ENCODE assay signal across 9 mouse cellular contexts in the genomic region with DNA sequence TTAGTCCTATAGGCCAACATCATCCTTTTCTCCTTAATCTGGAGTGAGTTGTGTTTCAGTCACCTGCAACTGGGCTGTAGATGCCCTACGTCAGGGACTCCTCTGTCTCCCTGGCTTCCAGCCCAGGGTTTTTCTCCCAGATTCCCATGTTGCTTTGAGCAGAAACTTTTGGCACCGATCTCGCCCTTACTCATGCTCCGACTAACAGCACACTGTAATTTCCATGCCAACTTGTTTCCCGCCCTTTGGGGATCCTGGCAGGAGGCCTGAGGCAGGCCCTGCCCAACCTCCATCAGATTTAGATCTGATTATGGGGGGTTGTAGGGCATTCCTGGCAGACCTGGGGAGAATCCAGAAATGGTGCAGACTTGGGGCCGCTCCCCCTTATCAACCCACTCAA. TPM values are rescaled to one million over a fixed set of nuclear protein-coding genes. Genes with fewer than 3 reads are reported as not detected.
DNase-seq lines count a peak whose midpoint lies in the region; ATAC-seq and TF ChIP-seq lines count a peak whose summit lies in the region.
"Had no signal": no experiment of that assay in that cellular context is flagged by ENCODE, and none has a peak within 500 bp of the region (broad histone marks: within the 10 kb centered on the region; RNA-seq: fewer than 3 reads in every experiment).

No protein-coding gene starts in this region.

- no peaks in the 10 kb centered on the region for H3K9me3 ChIP-seq in embryonic facial prominence, embryonic 13.5 days
- no peaks in the 10 kb centered on the region for H3K9me3 ChIP-seq in embryonic facial prominence, embryonic 10.5 days
- H3K9me3 ChIP-seq in intestine, embryonic 16.5 days (ENCODE audit: control insufficient read depth, low read length) = no peaks in the 10 kb centered on the region
- H3K9me3 ChIP-seq in lung, embryonic 14.5 days (ENCODE audit: low read depth, low read length) = no peaks in the 10 kb centered on the region; the same call in 1 of the 2 replicates
- H3K9me3 ChIP-seq: liver, embryonic 13.5 days had no signal

- H3K4me1 ChIP-seq in embryonic facial prominence, embryonic 13.5 days = peaks cover 21% of the 10 kb centered on the region
- H3K4me1 ChIP-seq in embryonic facial prominence, embryonic 10.5 days = no peaks in the 10 kb centered on the region
- peaks cover 18% of the 10 kb centered on the region for H3K4me1 ChIP-seq in intestine, embryonic 16.5 days (ENCODE audit: control insufficient read depth, insufficient read depth, low read length)
- no peaks in the 10 kb centered on the region for H3K4me1 ChIP-seq in lung, embryonic 14.5 days (ENCODE audit: insufficient read depth)
- H3K4me1 ChIP-seq: liver, embryonic 13.5 days had no signal

- H3K4me2 ChIP-seq in embryonic facial prominence, embryonic 13.5 days = no peak overlapping the region
- no peak overlapping the region for H3K4me2 ChIP-seq in intestine, embryonic 16.5 days (ENCODE audit: low read depth, low read length)
- no peak overlapping the region for H3K4me2 ChIP-seq in lung, embryonic 14.5 days
- H3K4me2 ChIP-seq: liver, embryonic 13.5 days had no signal

- no peak overlapping the region for H3K4me3 ChIP-seq in embryonic facial prominence, embryonic 13.5 days
- no peak overlapping the region for H3K4me3 ChIP-seq in embryonic facial prominence, embryonic 10.5 days
- no peak overlapping the region for H3K4me3 ChIP-seq in intestine, embryonic 16.5 days (ENCODE audit: low read length)
- no peak overlapping the region for H3K4me3 ChIP-seq in lung, embryonic 14.5 days (ENCODE audit: low read depth, low read length)
- H3K4me3 ChIP-seq: liver, embryonic 13.5 days had no signal

- WGBS in embryonic facial prominence, embryonic 13.5 days = 56% methylated on average over 6 of the region's 6 CpGs
- WGBS in embryonic facial prominence, embryonic 10.5 days = 94% methylated on average over 6 of the region's 6 CpGs
- WGBS in intestine, embryonic 16.5 days = 62% methylated on average over 6 of the region's 6 CpGs
- WGBS in lung, embryonic 14.5 days = 39% methylated on average over 6 of the region's 6 CpGs

- H3K27me3 ChIP-seq in embryonic facial prominence, embryonic 13.5 days = no peaks in the 10 kb centered on the region
- H3K27me3 ChIP-seq in embryonic facial prominence, embryonic 10.5 days (replicated peaks; ENCODE audit: low read depth, poor library complexity, severe bottlenecking) = no peaks in the 10 kb centered on the region
- H3K27me3 ChIP-seq in intestine, embryonic 16.5 days (replicated peaks; ENCODE audit: control insufficient read depth, insufficient read depth, low read length) = no peaks in the 10 kb centered on the region
- H3K27me3 ChIP-seq in lung, embryonic 14.5 days (ENCODE audit: insufficient read depth, low read length) = no peaks in the 10 kb centered on the region
- H3K27me3 ChIP-seq: liver, embryonic 13.5 days had no signal

- no peak for TF ChIP-seq CTCF in lung, embryonic 14.5 days (IDR thresholded peaks at IDR 0.05; ENCODE audit: low read depth)

- peak overlapping the region; percentile 80 for H3K27ac ChIP-seq in embryonic facial prominence, embryonic 13.5 days
- H3K27ac ChIP-seq in embryonic facial prominence, embryonic 10.5 days (replicated peaks) = no peak overlapping the region
- H3K27ac ChIP-seq in intestine, embryonic 16.5 days (ENCODE audit: low read length) = no peak overlapping the region
- H3K27ac ChIP-seq in lung, embryonic 14.5 days (ENCODE audit: low read depth) = peak overlapping the region; percentile 20; the same call in 1 of the 2 replicates
- H3K27ac ChIP-seq: liver, embryonic 13.5 days had no signal

- no peaks in the 10 kb centered on the region for H3K36me3 ChIP-seq in embryonic facial prominence, embryonic 13.5 days
- H3K36me3 ChIP-seq in embryonic facial prominence, embryonic 10.5 days (replicated peaks) = no peaks in the 10 kb centered on the region
- H3K36me3 ChIP-seq in intestine, embryonic 16.5 days (ENCODE audit: control insufficient read depth, insufficient read depth, low read length) = no peaks in the 10 kb centered on the region
- no peaks in the 10 kb centered on the region for H3K36me3 ChIP-seq in lung, embryonic 14.5 days (ENCODE audit: insufficient read depth)
- H3K36me3 ChIP-seq: liver, embryonic 13.5 days had no signal

- peak; percentile 49; the same call in 1 of the 2 replicates for ATAC-seq in embryonic facial prominence, embryonic 13.5 days (ENCODE audit: insufficient number of reproducible peaks, insufficient read depth, low FRiP score, low TSS enrichment, low read depth)
- ATAC-seq in intestine, embryonic 16.5 days = 0 out of 2 replicates have a peak, but pooled peaks have one; percentile 9
- ATAC-seq in lung, embryonic 14.5 days (ENCODE audit: insufficient read depth) = 0 out of 2 replicates have a peak, but pooled peaks have one; percentile 31

- DNase-seq in embryonic facial prominence, embryonic 10.5 days (ENCODE audit: low spot score) = no peak
- peak; percentile 91 for DNase-seq in adrenal gland, adult 2 months
- DNase-seq in frontal cortex, postnatal 14 days (ENCODE audit: low spot score in 2 of 2) = peak; percentile 45 to 55
- peak; percentile 80 for DNase-seq in lung, embryonic 14.5 days
- DNase-seq in testis, postnatal 10 days (ENCODE audit: low spot score) = peak; percentile 77
- DNase-seq in yolk sac, embryonic 10.5 days (ENCODE audit: low spot score) = no peak
- DNase-seq: liver, embryonic 13.5 days had no signal

- no peak overlapping the region for H3K9ac ChIP-seq in embryonic facial prominence, embryonic 13.5 days
- no peak overlapping the region for H3K9ac ChIP-seq in intestine, embryonic 16.5 days (ENCODE audit: low read depth, low read length)
- H3K9ac ChIP-seq in lung, embryonic 14.5 days = no peak overlapping the region
- H3K9ac ChIP-seq: liver, embryonic 13.5 days had no signal

RNA-seq across cellular contexts. Expression of a gene that starts 42.0 kb away (rescaled TPM):
- 3.3 and 3.6 TPM in 2 replicates for polyA plus RNA-seq in embryonic facial prominence, embryonic 13.5 days (2015; fragmentation: Nextera tagmentation; extraction: Ambion mirVana)
- 1.0 and 1.5 TPM in 2 replicates for polyA plus RNA-seq in embryonic facial prominence, embryonic 10.5 days (2016; fragmentation: Nextera tagmentation; extraction: Ambion mirVana)
- total RNA-seq in adrenal gland, adult 2 months (2021) = 10 to 100 TPM in 1 of 2 experiments, 1 to 10 TPM in 1; 9.1 to 14.6 TPM
- polyA plus RNA-seq in adrenal gland, adult 2 months (2012; rRNA removed) = 17.5 and 27.6 TPM in 2 replicates
- polyA plus RNA-seq in intestine, embryonic 16.5 days (2015; fragmentation: Nextera tagmentation; extraction: Ambion mirVana) = 4.1 and 4.6 TPM in 2 replicates
- polyA plus RNA-seq in lung, embryonic 14.5 days (2014; fragmentation: Nextera tagmentation; extraction: Ambion mirVana) = 4.0 and 5.1 TPM in 2 replicates

Comparison
In these comparisons a context has a peak if more than half of its experiments do, and no peak if none do; other contexts are left out.
1. H3K27ac ChIP-seq: peak in embryonic facial prominence, embryonic 13.5 days (single experiment) and lung, embryonic 14.5 days (single experiment); none in embryonic facial prominence, embryonic 10.5 days (single experiment) and intestine, embryonic 16.5 days (single experiment).
2. DNase-seq: peak in adrenal gland, adult 2 months (single experiment), frontal cortex, postnatal 14 days (2 of 2), lung, embryonic 14.5 days (single experiment) and testis, postnatal 10 days (single experiment); none in embryonic facial prominence, embryonic 10.5 days (single experiment) and yolk sac, embryonic 10.5 days (single experiment).
3. Peak in every context shown above with its lines, with median percentiles within 50 percentile points of each other: ATAC-seq.